Mouse (Mus musculus) brain, embryonic 14.5 days (tissue): ENCODE results near the gene Zmat1. TPM values are rescaled to one million over a fixed set of nuclear protein-coding genes. Genes with fewer than 3 reads are reported as not detected.
"Not testable (repeated sequence)": the region's sequence is repeated elsewhere in the genome, so short reads cannot be mapped to it uniquely, and the experiment has no call there.

Experiments
- DNase-seq: peaks from one replicate; pipeline ENCODE4 v3.0.0-alpha.2; 2011; ENCODE audit warnings: low read depth
- CTCF ChIP-seq: fragments of 200-500 bp; IDR thresholded peaks from 2 replicates; pipeline ENCODE4 v1.5.1; 2012; ENCODE audit warnings: inconsistent platforms, mild to moderate bottlenecking, moderate library complexity, borderline replicate concordance; ENCODE audit not compliant: insufficient read depth, insufficient read length; ENCODE audit errors: extremely low read depth
- POLR2A ChIP-seq: fragments of 200-500 bp; IDR thresholded peaks from 2 replicates; pipeline ENCODE4 v1.6.1; 2012; ENCODE audit warnings: mild to moderate bottlenecking, inconsistent platforms, borderline replicate concordance; ENCODE audit not compliant: poor library complexity, insufficient read depth, insufficient read length, severe bottlenecking; ENCODE audit errors: extremely low read depth
- polyA plus RNA-seq: library from polyadenylated mRNA; depleted of rRNA; stranded (reverse); fragments of >200 nt; gene quantifications from 2 replicates; pipeline ENCODE4 v1.2.3, GENCODE M21; 2012; rRNA removed

Zmat1 gene
- polyA plus RNA-seq: 1.3 and 4.5 TPM in 2 replicates

DNA sequence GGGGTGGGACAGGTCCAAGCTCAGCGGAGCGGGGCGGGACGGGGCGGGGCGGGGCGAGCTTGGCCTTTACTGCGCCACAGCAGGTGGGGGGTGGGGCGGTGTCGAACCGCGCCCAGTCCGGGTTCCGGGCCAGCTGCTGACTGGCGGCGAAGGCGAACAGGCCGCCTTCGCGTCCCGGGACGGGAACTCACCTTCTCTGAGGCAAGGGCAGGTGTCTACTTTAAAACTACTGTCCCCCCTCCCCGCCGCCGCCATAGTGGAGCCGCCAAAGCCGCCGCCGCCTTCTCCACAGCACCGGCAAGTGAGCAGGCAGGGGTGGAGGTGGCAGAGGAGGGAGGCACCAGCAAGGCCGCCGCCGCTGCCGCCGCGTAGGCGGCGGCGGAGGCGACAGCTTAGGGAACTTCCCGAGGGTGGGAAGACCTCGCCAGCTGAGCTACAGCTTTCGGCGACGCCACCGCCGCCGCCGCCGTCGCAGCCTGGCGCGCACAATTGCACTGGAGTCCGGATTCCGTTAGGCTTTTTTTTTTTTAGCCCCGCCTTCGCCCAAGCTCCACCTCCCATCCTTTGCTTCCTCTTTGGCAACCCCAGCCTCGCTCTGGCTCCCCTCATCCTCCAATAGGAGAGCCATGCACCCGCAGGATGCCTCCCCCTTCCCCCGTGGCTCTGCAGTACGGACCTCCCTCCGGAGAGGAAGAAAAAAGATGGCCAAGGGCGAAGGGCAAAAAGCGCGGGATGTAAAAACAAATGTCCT lies at the start of gene Zmat1:
Gene Zmat1 (minus strand): TSS at position 490 of the 751 bp plus-strand sequence.
- peak; percentile 80 for TF ChIP-seq POLR2A
- no peak for TF ChIP-seq CTCF
- DNase-seq: peak; percentile 97

- not testable (repeated sequence) for DNase-seq
These were observed 44.9 kb upstream of the Zmat1 start for GRCm38 (mm10) chrX:135053939-135054338.

DNA sequence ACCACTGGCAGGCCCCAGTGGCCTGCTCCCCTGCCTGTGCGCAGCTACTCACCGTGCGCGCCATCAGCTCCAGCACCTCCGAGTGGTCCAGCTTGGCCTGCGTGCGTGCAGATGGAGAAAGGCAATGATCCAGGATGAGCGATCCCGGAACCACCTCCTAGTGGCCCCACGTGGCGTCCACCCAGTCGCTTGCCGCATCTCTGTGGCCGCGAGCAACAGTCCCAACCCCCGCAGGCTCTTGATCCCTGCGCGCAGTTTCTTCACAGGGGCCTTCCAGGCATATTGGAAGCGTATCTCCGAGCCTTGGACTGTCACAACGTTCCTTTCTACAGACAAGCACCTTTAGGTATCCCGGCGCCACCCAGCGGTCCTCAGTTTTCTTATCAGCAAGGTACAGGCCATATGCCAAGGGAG lies 27.0 kb upstream of the Zmat1 start:
- peak; percentile 22; the same call in 1 of the 2 replicates for TF ChIP-seq CTCF
- TF ChIP-seq POLR2A: no peak
- DNase-seq: peak; percentile 71

GRCm38 (mm10) chrX:135025135-135025534 lies 16.1 kb upstream of the Zmat1 start:
- TF ChIP-seq POLR2A (no peak), CTCF (no peak)
- DNase-seq: no peak

GRCm38 (mm10) chrX:135011381-135011780 lies 2.4 kb upstream of the Zmat1 start:
- no peak for TF ChIP-seq POLR2A
- TF ChIP-seq CTCF: no peak
- DNase-seq: no peak

DNA sequence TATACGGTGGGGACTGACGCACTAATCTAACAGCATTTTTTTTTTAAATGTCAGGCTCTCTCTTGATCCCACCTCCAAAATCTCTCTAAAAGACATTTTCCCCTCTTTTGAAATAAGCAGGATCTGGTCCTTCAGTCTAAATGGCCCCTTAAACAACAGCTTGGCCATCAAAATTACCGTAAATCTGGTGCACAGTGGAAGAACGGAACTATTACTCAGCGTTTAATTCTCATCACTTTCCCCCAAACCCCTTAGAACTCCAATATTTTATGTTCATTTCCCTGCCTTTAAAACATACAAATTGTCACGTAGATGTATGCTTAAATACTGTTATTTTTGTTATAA lies 434 bp upstream of the Zmat1 start:
- DNase-seq: no peak
- TF ChIP-seq CTCF: no peak
- no peak for TF ChIP-seq POLR2A

DNA sequence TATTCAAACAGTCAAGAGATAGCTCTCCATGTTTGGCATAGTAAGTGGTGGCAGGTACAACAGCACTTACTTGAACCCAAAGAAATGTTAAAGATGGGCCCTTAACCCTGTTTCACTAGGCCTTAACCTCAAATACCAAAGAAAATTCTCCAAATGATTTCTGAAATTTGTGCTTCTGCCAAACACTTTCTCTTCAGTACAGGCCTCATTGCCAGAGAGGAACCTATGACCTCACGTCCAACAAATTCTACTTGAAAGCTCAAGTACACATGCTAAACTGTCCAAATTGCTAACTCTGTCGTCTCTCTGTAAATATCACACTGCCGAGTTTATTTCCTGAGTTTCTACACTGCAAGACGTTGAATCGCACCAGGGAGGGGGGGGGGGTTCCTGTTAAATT lies 988 bp downstream of the Zmat1 start:
- TF ChIP-seq CTCF (no peak), POLR2A (no peak)
- peak; percentile 18 for DNase-seq

DNA sequence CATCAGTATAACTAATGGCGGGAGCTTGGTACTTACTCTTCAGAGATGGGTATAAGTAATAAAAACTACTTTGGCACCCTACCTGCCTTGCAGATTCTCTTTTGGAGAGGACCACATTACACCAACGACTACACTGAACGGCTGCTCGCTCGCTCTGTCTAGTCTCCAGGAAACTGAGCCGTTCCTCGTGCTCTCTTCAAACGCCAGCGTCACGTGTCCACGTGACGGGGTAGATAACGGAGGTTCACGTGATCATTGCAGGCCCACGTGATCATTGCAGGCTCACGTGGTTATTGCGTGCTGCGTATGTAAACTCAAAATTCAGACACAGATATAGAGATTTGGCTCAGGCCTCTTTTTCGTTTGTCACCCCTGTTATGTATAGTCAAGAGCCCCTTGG lies 44.5 kb downstream of the Zmat1 start, which contains the start of gene Nxf2:
Gene Nxf2 (minus strand): TSS at position 209 of the 400 bp plus-strand sequence.
- TF ChIP-seq CTCF (no peak), POLR2A (no peak)
- DNase-seq: no peak

DNA sequence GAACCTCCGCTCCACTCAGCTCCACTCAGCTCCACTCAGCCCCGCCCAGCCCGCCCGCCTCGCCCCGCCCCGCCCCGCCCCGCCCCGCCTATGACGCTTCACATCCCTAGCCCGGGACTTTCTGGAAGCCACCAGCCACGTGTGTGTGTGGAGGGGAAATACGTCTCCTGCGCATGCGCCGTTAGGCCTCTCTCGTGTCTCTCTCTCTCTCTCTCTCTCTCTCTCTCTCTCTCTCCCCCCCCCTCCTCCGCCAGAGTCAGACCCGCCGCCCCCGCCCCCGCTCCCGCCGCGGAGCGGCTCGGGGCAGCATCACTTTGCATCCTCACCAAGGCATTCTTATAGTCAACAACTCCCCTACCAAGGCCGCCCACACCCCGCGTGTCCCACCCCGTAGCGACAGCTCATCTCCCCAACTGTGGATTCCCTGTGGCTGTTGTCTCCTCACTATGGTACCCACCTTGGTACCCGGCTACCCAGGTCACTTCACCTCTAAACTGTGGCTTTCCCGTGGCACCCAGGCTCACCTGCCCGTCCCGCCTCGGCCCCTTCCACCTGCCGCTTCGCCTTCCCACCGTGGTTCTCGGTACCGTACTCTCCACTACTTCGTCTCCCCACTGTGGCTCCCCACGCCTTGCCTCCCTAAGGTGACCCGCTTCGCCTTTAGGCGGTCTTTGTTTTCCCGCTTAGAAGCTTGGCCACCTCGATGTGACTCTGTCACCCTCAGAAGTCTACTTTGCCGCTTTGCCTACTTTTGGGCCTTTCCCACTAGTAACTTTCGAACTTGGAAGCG lies 45.5 kb downstream of the Zmat1 start:
- DNase-seq: peak; percentile 89
- no peak for TF ChIP-seq CTCF
- TF ChIP-seq POLR2A: no peak

GRCm38 (mm10) chrX:134930361-134930760 lies 78.6 kb downstream of the Zmat1 start:
- peak; percentile 60; the same call in 1 of the 2 replicates for TF ChIP-seq CTCF
- no peak for TF ChIP-seq POLR2A
- DNase-seq: peak; percentile 53

DNA sequence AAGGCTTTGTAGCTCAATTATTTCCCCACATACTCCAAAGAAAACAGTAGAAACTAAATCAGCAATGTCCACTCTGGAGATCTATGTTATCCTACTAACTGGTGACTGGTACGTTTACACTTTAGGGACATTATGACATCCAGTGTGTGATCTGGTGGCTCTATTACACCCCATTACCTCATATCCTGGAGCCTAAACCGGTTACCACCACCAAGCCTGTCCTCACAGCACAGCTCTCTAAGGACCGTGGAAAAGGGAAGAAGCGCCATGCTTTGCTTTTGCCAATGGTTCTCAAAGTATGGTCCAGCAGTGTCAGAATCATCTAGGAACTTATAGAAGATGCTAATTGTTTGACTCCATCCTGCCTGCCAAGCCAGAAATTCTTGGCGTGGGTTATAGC lies 79.1 kb downstream of the Zmat1 start:
- DNase-seq: no peak

GRCm38 (mm10) chrX:134925058-134925457 lies 84.0 kb downstream of the Zmat1 start:
- DNase-seq: peak; percentile 65
- TF ChIP-seq POLR2A: no peak
- peak; percentile 31; the same call in 1 of the 2 replicates for TF ChIP-seq CTCF

More for the DNA sequence above, 79.1 kb downstream of the Zmat1 start:
- TF ChIP-seq POLR2A (no peak), CTCF (no peak)
